ENCODE assay signal across 18 mouse cellular contexts in the genomic region with DNA sequence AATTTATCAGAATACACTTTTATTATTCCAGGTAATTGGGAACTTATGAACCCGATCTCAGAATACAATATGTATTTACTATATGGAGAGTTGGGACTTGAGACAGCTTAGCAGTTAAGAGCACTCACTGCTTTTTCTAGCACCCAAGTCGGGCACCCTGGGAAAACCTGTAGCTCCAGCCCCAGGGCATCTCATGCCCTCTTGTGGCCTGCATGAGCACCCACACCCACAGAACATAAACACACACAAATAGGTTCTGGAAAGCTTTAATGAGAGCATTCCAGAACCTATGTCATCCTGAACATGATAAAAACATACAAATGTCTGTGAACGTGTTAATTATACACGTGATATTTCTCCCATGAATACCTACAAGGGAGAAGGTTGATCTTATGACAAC. TPM values are rescaled to one million over a fixed set of nuclear protein-coding genes. Genes with fewer than 3 reads are reported as not detected.
DNase-seq lines count a peak whose midpoint lies in the region; ATAC-seq and TF ChIP-seq lines count a peak whose summit lies in the region.
"Had no signal": no experiment of that assay in that cellular context is flagged by ENCODE, and none has a peak within 500 bp of the region (broad histone marks: within the 10 kb centered on the region; RNA-seq: fewer than 3 reads in every experiment).

No protein-coding gene starts in this region.

- WGBS in limb, embryonic 10.5 days, result 83% methylated on average over 4 of the region's 4 CpGs
- WGBS in forebrain, embryonic 15.5 days, result 83% methylated on average over 4 of the region's 4 CpGs

- peaks cover 8% of the 10 kb centered on the region; the same call in 1 of the 2 replicates for H3K4me1 ChIP-seq in limb, embryonic 10.5 days
- 0 out of 2 replicates have a peak, but pooled peaks cover 6% of the 10 kb centered on the region for H3K4me1 ChIP-seq in forebrain, embryonic 15.5 days

- no peaks in the 10 kb centered on the region for H3K27me3 ChIP-seq in limb, embryonic 10.5 days (ENCODE audit: low read depth, poor library complexity, severe bottlenecking)
- no peaks in the 10 kb centered on the region for H3K27me3 ChIP-seq in forebrain, embryonic 15.5 days
- H3K27me3 ChIP-seq: embryonic facial prominence, embryonic 15.5 days had no signal

- no peak overlapping the region for H3K9ac ChIP-seq in forebrain, embryonic 15.5 days (replicated peaks)
- H3K9ac ChIP-seq: embryonic facial prominence, embryonic 15.5 days had no signal

- TF ChIP-seq CTCF in left cerebral cortex, adult 2 months (IDR thresholded peaks at IDR 0.05), result peak; percentile 30

- ATAC-seq in CD4-positive, CD25-positive, alpha-beta regulatory T cell, adult 4 months, result no peak
- ATAC-seq in forebrain, embryonic 15.5 days (replicated peaks), result no peak
- ATAC-seq: forebrain, embryonic 16.5 days had no signal

- H3K36me3 ChIP-seq in limb, embryonic 10.5 days, result no peaks in the 10 kb centered on the region
- H3K36me3 ChIP-seq in forebrain, embryonic 15.5 days, result no peaks in the 10 kb centered on the region
- H3K36me3 ChIP-seq: embryonic facial prominence, embryonic 15.5 days had no signal

- no peak overlapping the region for H3K4me2 ChIP-seq in forebrain, embryonic 15.5 days (replicated peaks)
- H3K4me2 ChIP-seq: embryonic facial prominence, embryonic 15.5 days had no signal

- H3K9me3 ChIP-seq in limb, embryonic 10.5 days (replicated peaks), result no peaks in the 10 kb centered on the region
- H3K9me3 ChIP-seq in forebrain, embryonic 15.5 days, result no peaks in the 10 kb centered on the region
- H3K9me3 ChIP-seq: embryonic facial prominence, embryonic 15.5 days had no signal

- DNase-seq in CD4-positive, CD25-positive, alpha-beta regulatory T cell, adult 2 months (ENCODE audit: low read depth, low spot score), result peak; percentile 16
- DNase-seq in left cerebral cortex, adult 2 months (ENCODE audit: extremely low spot score in 1 of 2, low spot score in 2 of 2), result no peak
- no peak for DNase-seq in left cerebral cortex, postnatal 25 days (ENCODE audit: low spot score in 2 of 2)
- DNase-seq in ES-CJ7 (ENCODE audit: low read depth, low spot score), result peak; percentile 26
- peak; percentile 20 for DNase-seq in limb, embryonic 10.5 days (ENCODE audit: low spot score)
- no peak for DNase-seq in layer of hippocampus, postnatal 10 days (ENCODE audit: low spot score in 2 of 2)
- DNase-seq: adrenal gland, adult 8-10 months; gastrocnemius, postnatal 10 days; kidney, adult 11 months; layer of hippocampus, adult 9-11 months; left cerebral cortex, postnatal 4 days; thymus, postnatal 14 days had no signal

- no peak overlapping the region for H3K27ac ChIP-seq in left cerebral cortex, adult 2 months
- no peak overlapping the region for H3K27ac ChIP-seq in limb, embryonic 10.5 days
- H3K27ac ChIP-seq in forebrain, embryonic 15.5 days (replicated peaks), result no peak overlapping the region
- H3K27ac ChIP-seq: embryonic facial prominence, embryonic 15.5 days; macrophage had no signal

- H3K4me3 ChIP-seq in left cerebral cortex, adult 2 months, result no peak overlapping the region
- H3K4me3 ChIP-seq in limb, embryonic 10.5 days, result no peak overlapping the region
- H3K4me3 ChIP-seq in forebrain, embryonic 15.5 days, result no peak overlapping the region
- H3K4me3 ChIP-seq: embryonic facial prominence, embryonic 15.5 days had no signal

- intact Hi-C loops in left cerebral cortex, adult 2 months (cut with DNase I), result no loop called here
- intact Hi-C loops in left cerebral cortex, postnatal 25 days (cut with DNase I), result no loop called here

RNA-seq across cellular contexts. Expression of gene Msrb3, which starts 13.1 kb away (rescaled TPM):
- polyA plus RNA-seq in CD4-positive, CD25-positive, alpha-beta regulatory T cell, adult 4 months (2017; shearing (Covaris generic)), result under 1 TPM; 0.48 to 0.61 TPM
- total RNA-seq in left cerebral cortex, adult 2 months (2021), result 1 to 10 TPM; 6.4 to 7.2 TPM
- total RNA-seq in left cerebral cortex, postnatal 25 days (2021), result 1 to 10 TPM; 5.7 to 6.0 TPM
- 5.4 and 7.2 TPM in 2 replicates for polyA plus RNA-seq in limb, embryonic 10.5 days (2016; fragmentation: Nextera tagmentation; extraction: Ambion mirVana)
- 1 to 10 TPM; 4.7 to 5.3 TPM for total RNA-seq in layer of hippocampus, postnatal 10 days (2021)
- polyA plus RNA-seq in forebrain, embryonic 15.5 days (2015; fragmentation: Nextera tagmentation; extraction: Ambion mirVana), result 1.5 and 1.7 TPM in 2 replicates
- total RNA-seq: neutrophil, adult 5-6 weeks had no signal

Comparison
In these comparisons a context has a peak if more than half of its experiments do, and no peak if none do; other contexts are left out.
1. DNase-seq: peak in CD4-positive, CD25-positive, alpha-beta regulatory T cell, adult 2 months (single experiment), ES-CJ7 (single experiment) and limb, embryonic 10.5 days (single experiment); none in left cerebral cortex, adult 2 months (0 of 2), left cerebral cortex, postnatal 25 days (0 of 2) and layer of hippocampus, postnatal 10 days (0 of 2).